Mouse (Mus musculus) kidney, adult 2 months (tissue): ENCODE measurements around the gene Prim2. TPM values are rescaled to one million over a fixed set of nuclear protein-coding genes. Genes with fewer than 3 reads are reported as not detected.

Experiments
- DNase-seq: peaks from one replicate; pipeline ENCODE4 v3.0.0; 2021
- H3K27ac ChIP-seq: fragments of 200-500 bp; 2 replicates; pipeline ENCODE4 v1.5.1; 2012; ENCODE audit warnings: low read depth, low read length, control low read depth, inconsistent platforms; ENCODE audit not compliant: insufficient read depth
- H3K27me3 ChIP-seq: fragments of 200-500 bp; replicated peaks from 2 replicates; pipeline ENCODE4 v1.6.1; 2012; ENCODE audit warnings: mild to moderate bottlenecking, moderate library complexity, low read length, inconsistent platforms; ENCODE audit not compliant: control insufficient read depth, insufficient read depth
- H3K36me3 ChIP-seq: fragments of 200-500 bp; 2 replicates; pipeline ENCODE4 v1.6.1; 2012; ENCODE audit warnings: mild to moderate bottlenecking, moderate library complexity, low read length, inconsistent platforms; ENCODE audit not compliant: control insufficient read depth, insufficient read depth
- H3K4me1 ChIP-seq: fragments of 200-500 bp; 2 replicates; pipeline ENCODE4 v1.6.1; 2011; ENCODE audit warnings: low read length; ENCODE audit not compliant: control insufficient read depth, insufficient read depth
- H3K4me3 ChIP-seq: fragments of 200-500 bp; 2 replicates; pipeline ENCODE4 v1.5.1; 2011; ENCODE audit warnings: mild to moderate bottlenecking, low read depth, low read length, control low read depth; ENCODE audit not compliant: insufficient read depth
- CTCF ChIP-seq: fragments of 200-500 bp; conservative IDR thresholded peaks from 2 replicates; pipeline ENCODE4 v1.5.1; 2011; ENCODE audit warnings: low read depth, mild to moderate bottlenecking, control low read depth, low read length, moderate library complexity, mixed read lengths; ENCODE audit not compliant: insufficient read depth, insufficient read length
- POLR2A ChIP-seq: fragments of 200-500 bp; IDR thresholded peaks from one replicate; pipeline ENCODE4 v1.6.1; 2011; ENCODE audit warnings: low read depth, low read length, control low read depth
- WGBS: fragments of 180-500 bp; shearing (Covaris S2); methylation state at CpG from one replicate; pipeline ENCODE4 v1.1.7; 2018; 5-methylcytosine and 5-hydroxymethylcytosine counted together
- polyA plus RNA-seq: library from polyadenylated mRNA; depleted of rRNA; stranded (reverse); fragments of >200 nt; gene quantifications from 2 replicates; pipeline ENCODE4 v1.2.3, GENCODE M21; 2012

The Prim2 gene
- polyA plus RNA-seq, 1 experiment, result 2.9 TPM

DNA sequence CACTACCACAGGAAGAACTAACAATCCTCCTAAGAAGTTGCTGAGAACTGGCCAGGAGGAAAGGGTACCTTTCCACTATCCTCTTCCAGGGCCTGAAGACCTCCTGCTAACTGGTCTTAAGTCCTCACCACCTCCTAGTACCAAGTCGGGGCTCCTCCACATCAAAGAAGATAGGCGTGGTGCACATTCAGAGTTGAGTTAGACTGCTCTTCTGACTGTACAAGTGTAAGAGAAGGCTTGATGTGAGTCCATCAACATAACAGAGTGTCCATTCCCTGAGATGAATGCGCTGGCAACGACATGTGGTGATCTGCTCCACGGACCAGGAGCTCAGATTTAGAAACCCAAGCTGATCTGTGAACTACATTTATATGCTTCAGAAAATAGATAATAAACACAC lies 165.2 kb downstream of the Prim2 start:
- Histone ChIP-seq H3K27ac (no peak overlapping the region), H3K4me3 (no peak overlapping the region), H3K4me1 (no peaks in the 10 kb centered on the region), H3K36me3 (no peaks in the 10 kb centered on the region), H3K27me3 (no peaks in the 10 kb centered on the region)
- 95% methylated on average over 5 of the region's 5 CpGs for WGBS
- TF ChIP-seq CTCF (no peak), POLR2A (no peak)
- DNase-seq, result no peak

DNA sequence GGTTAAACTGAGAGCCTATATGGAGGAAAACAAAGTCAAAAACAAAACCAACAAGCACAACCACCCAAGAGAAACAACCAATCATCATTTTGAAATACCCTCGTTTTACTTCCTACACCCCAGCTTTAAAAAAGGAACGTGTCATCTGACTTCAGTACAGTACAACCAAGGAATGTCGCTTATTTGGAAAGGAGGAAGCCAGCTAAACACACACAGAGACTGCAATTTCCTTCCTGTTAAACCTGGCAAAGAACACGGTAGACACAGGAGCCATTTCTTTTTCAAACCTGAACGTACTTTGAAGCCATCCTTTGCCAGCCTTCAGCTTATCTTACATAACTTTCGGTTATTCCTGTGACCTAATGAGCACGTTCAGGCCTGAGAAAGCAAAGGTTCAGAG lies 166.7 kb downstream of the Prim2 start:
- Histone ChIP-seq H3K27me3 (no peaks in the 10 kb centered on the region), H3K4me1 (no peaks in the 10 kb centered on the region), H3K27ac (peak overlapping the region; percentile 52), H3K4me3 (no peak overlapping the region), H3K36me3 (no peaks in the 10 kb centered on the region)
- TF ChIP-seq CTCF (no peak), POLR2A (no peak)
- peak; percentile 22 for DNase-seq
- WGBS, result 35% methylated on average over 7 of the region's 7 CpGs

DNA sequence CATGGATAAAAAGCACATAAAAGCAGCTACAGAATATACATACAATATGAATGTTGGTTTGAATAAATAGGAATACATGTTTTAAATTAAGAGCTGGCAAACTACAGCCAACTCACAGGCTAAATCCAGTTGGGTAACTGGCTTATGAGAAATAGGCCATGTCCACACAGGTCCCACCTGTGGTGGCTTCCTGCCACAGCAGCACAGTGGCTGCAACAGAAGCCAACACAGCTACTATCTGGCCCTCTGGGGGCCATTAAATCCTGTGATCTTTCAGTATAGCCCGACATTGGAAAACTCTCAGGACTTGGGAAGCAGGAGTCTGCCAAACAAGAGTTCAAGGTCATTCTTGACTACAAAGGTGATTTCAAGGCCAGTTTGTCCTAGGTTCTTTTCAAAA lies 167.3 kb downstream of the Prim2 start:
- WGBS, result 36% methylated on average over 1 of the region's 1 CpGs
- Histone ChIP-seq H3K4me3 (no peak overlapping the region), H3K4me1 (no peaks in the 10 kb centered on the region), H3K36me3 (no peaks in the 10 kb centered on the region), H3K27me3 (no peaks in the 10 kb centered on the region), H3K27ac (peak overlapping the region; percentile 52; the same call in 1 of the 2 replicates)
- TF ChIP-seq CTCF (no peak), POLR2A (no peak)
- DNase-seq, result peak; percentile 2

DNA sequence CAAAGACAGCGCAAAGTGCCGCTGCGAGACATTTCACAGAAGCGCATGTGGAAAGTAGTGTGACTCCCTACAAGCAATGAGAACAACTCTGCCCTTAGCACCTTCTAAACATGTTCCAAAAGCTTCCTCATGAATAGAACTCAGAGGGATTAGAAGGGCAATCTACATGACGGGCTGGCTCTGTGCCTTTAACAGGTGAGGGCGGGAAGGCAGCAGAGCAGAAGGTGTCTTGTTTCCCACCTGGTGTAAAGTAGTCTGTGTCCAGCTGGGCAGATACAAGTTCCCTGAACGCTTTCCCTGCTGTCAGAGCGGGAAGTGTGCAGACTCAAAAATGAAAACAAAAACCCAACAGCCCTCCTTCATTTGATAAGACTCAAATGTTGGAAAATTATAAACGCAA lies 169.5 kb downstream of the Prim2 start:
- H3K4me3 ChIP-seq, result no peak overlapping the region
- TF ChIP-seq POLR2A, result no peak
- no peak for TF ChIP-seq CTCF
- H3K4me1 ChIP-seq, result no peaks in the 10 kb centered on the region
- no peak for DNase-seq
- H3K27me3 ChIP-seq, result no peaks in the 10 kb centered on the region
- H3K36me3 ChIP-seq, result no peaks in the 10 kb centered on the region
- H3K27ac ChIP-seq, result no peak overlapping the region
- WGBS, result 82% methylated on average over 9 of the region's 9 CpGs

DNA sequence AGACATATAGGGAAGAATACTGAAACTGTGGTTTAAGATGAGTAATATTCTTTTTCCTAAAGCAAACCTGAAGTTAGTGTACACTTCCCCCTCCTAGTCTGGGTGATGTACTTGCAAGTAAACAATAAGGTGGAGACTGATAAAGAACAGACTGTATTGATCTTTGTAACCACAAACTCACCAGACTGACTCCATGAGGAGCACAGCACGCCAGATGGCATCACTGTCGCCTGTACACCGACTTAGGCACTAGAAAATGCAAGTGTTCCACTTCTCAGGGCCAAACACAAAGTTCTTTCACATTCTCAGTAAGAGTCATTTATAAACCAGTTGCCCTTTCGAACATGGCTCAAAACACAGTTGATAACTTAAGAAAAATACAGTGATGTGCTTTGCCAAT lies 170.0 kb downstream of the Prim2 start:
- TF ChIP-seq CTCF (no peak), POLR2A (no peak)
- H3K4me1 ChIP-seq, result no peaks in the 10 kb centered on the region
- H3K36me3 ChIP-seq, result no peaks in the 10 kb centered on the region
- WGBS, result 95% methylated on average over 4 of the region's 4 CpGs
- no peak overlapping the region for H3K27ac ChIP-seq
- no peaks in the 10 kb centered on the region for H3K27me3 ChIP-seq
- H3K4me3 ChIP-seq, result no peak overlapping the region
- DNase-seq, result no peak

DNA sequence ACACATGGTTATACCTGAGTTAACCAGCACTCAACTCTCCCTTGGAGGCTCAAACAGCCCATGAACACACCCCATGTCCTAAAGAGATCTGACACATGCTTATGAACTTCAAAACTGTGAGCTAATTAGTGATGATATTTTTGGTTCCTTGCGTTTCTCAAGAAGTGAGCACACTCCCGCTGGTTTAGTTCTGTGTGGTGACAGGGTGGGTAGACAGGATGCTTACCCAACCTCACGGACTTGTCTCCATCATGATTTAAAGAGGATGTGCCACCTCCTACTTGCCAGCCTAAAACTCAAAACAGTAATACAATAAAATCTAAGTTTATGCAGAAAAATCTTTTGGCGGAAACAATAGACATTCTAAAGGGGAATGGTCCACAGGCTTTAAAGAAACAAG lies 173.5 kb downstream of the Prim2 start:
- Histone ChIP-seq H3K27me3 (no peaks in the 10 kb centered on the region), H3K27ac (no peak overlapping the region), H3K4me1 (no peaks in the 10 kb centered on the region), H3K4me3 (no peak overlapping the region), H3K36me3 (no peaks in the 10 kb centered on the region)
- WGBS, result 71% methylated on average over 4 of the region's 4 CpGs
- TF ChIP-seq CTCF, result no peak
- no peak for TF ChIP-seq POLR2A
- DNase-seq, result no peak

DNA sequence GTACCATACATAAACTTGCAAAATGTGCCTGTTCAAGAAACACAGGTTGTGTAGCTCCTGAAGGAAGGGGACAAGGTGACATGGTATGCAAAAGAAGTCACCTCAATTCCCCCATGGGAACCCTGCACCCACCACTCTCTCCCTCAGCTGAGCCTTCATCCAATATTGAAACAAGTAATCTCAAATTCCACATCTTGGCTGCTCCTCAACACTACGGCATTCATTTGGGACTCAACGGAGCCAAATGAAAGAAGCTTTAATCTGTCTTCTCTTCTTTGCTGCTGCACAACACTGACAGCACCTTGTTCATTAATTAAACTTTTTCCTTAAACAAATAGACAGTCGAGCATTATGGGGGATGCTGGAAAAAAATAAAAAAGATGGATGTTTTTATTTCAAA lies 174.0 kb downstream of the Prim2 start:
- Histone ChIP-seq H3K27ac (no peak overlapping the region), H3K4me1 (no peaks in the 10 kb centered on the region), H3K4me3 (no peak overlapping the region), H3K27me3 (no peaks in the 10 kb centered on the region), H3K36me3 (no peaks in the 10 kb centered on the region)
- 68% methylated on average over 3 of the region's 3 CpGs for WGBS
- TF ChIP-seq POLR2A (no peak), CTCF (no peak)
- DNase-seq, result no peak

DNA sequence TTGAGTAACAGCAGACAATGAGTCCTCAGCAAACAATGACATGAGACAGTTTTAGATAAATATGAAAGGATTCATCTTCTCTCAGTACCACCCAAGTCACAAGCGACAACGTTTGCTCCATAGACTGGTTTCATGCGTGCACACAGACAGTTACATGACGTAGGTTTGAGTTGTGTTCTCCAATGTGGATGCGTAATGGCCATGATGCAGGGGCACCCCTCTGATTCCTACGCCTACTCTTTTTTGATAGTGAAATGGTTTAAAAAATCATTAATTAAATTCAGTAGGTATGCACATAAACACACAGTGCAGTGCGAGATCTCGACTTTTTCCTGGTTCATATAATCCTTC lies 174.4 kb downstream of the Prim2 start:
- 90% methylated on average over 8 of the region's 8 CpGs for WGBS
- TF ChIP-seq POLR2A, result no peak
- no peak for TF ChIP-seq CTCF
- no peaks in the 10 kb centered on the region for H3K27me3 ChIP-seq
- no peak overlapping the region for H3K4me3 ChIP-seq
- no peaks in the 10 kb centered on the region for H3K4me1 ChIP-seq
- no peak for DNase-seq
- no peaks in the 10 kb centered on the region for H3K36me3 ChIP-seq
- H3K27ac ChIP-seq, result no peak overlapping the region
